Mouse (Mus musculus): Measurements from ENCODE around the gene Pex19. TPM values are rescaled to one million over a fixed set of nuclear protein-coding genes. Genes with fewer than 3 reads are reported as not detected.
A peak's percentile ranks its signal among the peaks of the same experiment; 100 is the strongest.

Pex19 gene
- 89.4 and 89.6 TPM in 2 replicates for polyA plus RNA-seq (2012; rRNA removed)

DNA sequence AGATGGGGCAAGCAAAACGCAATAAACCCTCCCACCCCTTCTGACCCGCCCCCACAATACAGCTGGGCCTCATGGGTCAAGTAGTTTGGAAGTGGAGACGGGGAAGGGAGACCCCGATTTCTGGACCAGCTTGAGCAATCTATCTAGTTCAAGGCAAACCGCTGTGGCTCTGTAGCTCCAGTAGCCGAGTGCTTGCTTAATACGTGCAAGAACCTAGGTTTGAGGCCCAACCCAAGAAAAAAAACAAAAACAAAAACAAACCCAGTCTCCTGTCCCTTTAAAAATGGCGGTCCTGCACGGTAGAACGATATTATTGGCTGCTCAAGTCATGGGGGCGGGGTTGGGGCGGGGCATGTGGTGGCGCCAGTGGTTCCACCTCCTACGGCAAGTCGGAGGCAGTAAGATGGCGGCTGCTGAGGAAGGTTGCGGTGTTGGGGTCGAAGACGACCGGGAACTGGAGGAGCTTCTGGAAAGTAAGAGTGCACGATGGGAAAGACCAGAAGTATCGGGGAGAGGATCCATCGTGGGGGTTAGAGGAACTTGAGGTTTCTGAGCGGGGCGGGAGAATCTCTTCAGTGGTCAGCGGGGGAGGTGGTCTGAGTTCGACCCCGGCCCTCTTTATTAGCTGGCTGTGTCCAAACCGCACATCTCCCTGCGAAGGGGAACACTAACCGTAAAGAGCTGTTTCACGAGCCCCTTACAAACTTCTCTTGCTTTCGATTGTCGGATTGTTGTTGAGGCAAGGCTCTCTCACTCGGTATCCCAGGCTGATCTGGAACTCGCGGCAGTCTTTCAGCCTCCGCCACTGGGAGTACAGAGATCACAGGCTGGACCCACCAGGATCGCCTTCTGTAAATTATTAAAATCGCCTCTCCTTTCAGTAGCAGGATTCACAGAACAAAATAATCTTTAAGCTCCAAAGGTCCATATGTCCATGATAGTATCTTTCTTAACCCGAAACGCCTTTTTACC, at the start of gene Pex19:
Pex19 (plus strand) TSS at position 380 of the 972 bp plus-strand sequence.
- peak; percentile 64 for DNase-seq (ENCODE audit: low spot score)

DNA sequence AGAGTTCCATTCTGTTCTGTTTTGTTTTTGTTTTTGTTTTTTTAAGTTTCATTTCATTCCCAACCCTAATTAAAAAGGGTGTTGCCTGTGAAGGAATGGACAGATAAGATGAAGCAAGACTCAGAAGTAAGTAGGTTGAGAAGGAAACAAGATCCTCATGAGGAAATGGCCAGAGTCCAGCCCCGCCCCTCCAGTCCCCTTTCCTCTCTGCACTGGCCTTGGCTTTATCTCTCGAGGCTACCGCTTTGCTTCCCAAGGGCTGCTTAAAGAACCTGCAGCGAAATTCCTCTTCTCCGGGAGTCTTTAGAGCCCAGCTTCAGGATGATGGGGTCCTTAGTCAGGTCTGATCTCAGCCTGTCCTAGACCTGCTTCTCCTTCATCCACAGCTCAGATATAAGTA, 48.6 kb upstream of the Pex19 start:
- no peak for DNase-seq (ENCODE audit: low spot score)

DNA sequence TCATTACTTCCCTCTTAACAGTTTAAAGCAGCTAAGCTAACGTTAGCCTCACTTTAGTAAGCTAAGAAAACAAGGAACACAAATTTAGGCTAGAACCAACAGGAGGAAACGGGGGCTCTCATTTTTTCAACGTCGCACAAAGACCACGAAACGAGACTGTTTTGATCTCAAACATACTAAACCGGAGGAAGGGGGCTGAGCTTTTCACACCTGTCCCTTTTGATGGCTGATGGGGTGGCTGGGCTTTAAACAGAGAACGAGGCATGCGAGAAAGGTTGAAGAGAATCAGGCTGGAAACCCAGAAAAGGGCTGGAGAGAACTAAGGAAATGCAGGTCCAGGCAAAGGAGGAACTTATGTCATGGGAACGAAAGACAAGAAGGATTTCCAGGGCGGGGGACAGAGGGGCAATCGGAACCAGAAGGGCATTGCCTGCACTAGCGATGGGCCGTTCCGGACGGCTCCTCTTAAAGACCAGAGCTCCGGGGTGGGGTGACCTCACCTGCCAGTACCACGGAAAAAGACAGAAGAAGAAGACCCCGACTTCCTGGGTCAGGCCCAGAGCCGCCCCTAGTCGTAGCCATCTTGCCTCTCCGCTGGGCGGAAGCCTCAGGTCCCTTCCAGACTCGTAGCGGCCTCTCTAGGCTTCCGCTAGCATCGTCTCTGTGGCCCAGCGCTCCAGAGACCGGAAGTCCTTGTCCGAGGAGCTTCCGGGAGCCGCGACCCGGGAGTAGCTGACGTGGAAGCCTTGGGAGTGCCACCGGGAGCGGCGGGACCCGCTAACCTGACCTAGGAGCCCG, 44.3 kb upstream of the Pex19 start, which contains the start of the genes Copa and Ncstn:
Copa (plus strand) TSS at position 429 of the 798 bp plus-strand sequence.
Ncstn (minus strand) TSS at position 695 of the 798 bp plus-strand sequence.
- DNase-seq (ENCODE audit: low spot score) = peak; percentile 87

DNA sequence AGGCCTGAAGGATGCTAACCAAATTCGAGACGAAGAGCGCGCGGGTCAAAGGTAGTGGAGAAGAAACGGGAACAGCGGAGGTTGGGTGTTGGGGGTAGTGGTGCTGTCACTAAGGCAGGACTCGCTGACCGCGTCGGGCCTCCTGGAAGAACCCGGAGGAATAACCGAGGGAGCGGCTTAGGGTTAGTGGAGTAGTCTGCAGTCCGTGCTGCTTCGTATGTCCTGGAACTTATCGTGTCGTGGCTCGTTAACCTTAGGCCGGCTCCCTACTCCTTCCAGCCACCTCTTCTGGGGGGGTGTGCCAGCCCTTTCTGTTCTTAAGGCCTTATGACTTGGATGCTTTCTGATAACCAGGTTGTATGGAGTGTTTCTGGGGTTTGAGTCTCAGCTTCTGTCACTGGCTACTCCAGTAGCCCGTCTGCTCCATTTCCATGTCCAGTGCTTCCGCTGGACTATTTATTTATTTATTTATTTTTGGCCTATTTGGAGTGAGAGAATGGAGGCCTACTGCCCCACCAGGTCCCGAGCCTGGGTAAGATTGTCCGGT, 43.6 kb upstream of the Pex19 start:
- no peak for DNase-seq (ENCODE audit: low spot score)

DNA sequence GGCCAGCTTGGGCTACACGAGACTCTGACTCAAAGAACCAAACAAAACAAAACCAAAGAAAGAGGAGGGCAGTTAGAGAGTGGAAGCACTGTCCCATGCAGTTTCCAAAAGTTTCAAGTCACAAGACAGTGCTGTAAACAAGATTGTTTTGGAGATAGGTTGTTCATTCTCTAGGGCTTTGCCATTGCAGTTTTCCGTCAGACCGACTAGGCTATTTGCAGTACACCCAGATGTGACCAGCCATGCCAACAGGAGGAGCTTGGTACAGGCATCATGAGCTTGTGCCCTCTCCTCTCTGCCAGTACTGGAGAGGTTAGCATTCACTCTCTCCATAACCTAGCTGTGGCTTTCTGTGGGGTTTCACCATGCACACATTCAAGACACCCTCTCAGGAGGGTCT, 33.0 kb upstream of the Pex19 start:
- no peak for DNase-seq (ENCODE audit: low spot score)

DNA sequence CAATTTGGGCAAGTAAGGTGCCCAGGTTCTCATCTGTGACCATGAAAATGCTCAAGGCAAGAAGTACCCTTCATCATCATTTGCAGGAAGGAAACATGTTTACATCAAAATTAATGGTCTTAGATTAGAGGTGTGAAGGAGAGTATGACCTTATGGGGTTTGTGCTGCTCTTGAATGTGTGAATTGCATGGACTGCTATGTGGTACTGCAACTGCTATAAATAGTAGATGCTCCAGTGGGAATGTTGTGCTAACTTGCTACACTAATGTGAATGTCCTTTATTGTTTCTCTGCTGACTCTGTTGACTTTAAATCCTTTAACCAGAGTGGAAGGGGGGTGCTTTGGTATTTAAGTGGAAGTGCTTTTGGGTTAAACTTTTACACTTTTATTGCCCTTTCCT, 32.3 kb upstream of the Pex19 start:
- DNase-seq (ENCODE audit: low spot score) = no peak

DNA sequence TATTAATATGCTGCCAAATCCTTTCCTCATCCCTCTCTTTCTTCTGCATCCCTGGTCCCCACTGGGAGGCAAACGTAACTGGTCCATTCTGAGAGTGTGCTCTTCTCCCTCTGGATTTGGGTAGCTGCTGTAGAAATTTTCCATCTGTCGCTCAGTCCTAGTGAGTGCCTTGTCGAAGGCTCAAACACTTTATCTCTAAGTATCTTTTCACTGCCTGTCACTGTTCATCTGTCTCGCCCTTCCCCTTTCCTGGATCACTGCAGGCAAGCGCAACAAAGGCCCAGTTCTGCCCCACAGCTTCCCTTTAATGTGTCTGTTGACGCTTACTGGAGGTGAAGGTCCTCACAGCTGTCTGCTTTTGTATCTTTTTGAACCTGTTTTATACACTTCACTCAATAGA, 31.4 kb upstream of the Pex19 start:
- DNase-seq (ENCODE audit: low spot score) = no peak

DNA sequence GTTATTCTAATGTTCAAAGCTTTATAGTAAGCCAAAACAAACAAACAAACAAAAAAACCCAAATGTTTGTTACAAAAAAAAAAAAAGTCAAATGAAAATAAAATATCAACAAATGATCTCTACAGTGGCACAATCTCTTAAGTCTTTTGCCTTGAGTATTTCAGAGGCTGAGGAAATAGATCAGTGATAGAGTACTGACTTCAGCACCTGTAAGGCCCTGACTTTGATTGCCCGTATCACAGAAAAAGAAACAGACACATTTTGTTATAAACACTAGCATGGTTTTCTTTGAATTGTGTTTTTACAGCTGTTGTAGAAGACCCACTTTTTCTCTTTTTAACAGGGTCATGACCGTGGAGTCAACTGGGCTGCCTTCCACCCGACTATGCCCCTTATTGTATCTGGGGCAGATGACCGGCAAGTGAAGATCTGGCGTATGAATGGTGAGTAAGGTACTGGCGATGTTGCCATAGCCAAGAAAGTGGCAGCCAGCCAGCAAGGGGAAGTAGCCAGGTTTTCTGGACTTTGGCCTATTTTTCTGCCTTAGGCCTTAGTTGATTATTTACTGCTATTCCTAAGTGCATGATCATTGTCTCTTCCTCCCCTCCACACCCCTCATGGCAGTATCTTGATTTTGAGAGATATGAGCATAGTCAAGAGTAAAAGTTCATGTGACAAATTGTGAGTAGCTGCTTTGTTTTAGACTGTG, 27.1 kb upstream of the Pex19 start:
- DNase-seq (ENCODE audit: low spot score) = no peak

DNA sequence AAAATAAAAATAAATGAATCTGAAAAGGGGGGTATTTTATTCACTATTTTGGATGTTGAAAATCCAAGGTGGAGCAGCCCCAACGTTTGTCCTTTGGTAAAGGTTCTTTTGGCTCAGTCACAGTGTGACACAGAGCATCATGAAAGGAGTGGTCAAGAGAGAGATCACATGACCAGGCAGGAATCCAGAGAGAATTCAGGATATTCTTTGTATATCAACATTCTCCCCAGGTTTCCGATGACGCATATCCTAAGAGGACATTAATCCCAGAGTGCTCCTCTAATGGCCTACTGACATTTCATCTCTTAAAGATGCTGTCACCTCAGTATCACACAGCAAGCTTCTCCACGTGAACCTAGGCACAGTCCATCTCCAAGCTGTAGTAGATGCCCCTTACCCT, 22.9 kb upstream of the Pex19 start:
- DNase-seq (ENCODE audit: low spot score) = no peak

DNA sequence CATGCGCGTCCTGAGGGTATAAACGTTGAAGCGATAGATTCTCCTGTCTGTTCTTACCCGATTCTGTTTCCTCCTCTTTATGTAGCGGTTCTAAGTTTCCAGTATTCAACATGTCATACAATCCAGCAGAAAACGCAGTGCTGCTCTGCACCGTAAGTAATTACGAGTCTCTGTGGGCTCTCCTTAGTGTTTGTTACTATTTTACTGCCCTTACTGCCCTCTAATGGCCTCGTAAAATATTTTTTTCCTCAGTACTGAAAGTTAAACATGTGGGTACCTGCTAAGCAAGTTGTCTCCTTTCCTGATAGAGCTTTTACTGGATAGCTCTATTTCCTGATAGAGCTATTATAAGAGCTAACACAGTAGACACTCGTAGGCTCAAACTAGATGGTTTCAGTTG, 21.5 kb upstream of the Pex19 start:
- no peak for DNase-seq (ENCODE audit: low spot score)

DNA sequence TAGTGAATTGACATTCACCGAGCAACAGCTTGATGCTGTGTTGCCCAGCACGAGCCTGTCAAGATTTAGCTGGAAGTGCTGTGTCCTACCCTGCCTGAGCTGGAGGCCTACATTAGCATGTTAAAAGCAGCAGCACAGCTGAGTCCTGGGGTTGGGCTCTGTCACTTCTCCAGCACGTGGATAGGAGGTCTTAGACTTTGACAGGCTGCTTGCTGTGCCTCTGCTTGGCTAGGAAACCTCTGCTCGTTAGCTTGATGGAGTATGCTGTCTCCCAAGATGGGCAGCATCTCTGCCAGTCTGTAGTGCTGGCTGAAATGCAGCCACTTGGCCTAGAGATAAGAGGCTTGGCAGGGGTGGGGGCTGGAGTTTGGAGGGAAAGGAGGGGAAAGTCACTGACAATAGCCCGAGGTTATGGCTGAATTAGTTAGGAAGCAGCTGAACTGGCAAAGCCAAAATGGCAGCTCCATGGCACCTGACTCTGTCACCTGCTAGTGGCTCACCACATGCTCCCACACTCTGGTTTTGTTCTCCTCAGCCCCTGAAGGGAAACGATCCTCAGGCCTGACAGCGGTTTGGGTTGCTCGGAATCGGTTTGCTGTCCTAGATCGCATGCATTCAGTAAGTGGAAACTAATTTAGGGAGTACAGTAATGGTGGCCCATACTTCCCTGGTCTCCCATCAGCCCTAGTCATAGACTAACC, 18.6 kb upstream of the Pex19 start:
- DNase-seq (ENCODE audit: low spot score) = no peak

DNA sequence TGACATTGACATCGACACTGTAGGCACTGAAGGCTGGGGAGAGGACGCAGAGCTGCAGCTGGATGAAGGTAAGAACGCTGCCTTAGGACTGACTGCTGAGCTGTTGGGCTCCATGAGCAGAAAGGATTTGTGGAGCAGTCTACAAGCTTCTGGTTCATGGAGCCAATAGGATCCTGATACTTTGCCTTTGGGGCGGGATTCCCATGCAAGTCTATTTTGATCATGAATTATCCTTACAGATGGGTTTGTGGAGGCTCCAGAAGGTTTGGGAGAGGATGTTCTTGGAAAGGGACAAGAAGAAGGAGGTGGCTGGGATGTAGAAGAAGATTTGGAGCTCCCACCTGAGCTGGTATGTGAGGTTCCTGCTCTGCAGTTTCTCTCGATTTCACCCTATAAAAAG, 9.6 kb upstream of the Pex19 start:
- DNase-seq (ENCODE audit: low spot score) = no peak

DNA sequence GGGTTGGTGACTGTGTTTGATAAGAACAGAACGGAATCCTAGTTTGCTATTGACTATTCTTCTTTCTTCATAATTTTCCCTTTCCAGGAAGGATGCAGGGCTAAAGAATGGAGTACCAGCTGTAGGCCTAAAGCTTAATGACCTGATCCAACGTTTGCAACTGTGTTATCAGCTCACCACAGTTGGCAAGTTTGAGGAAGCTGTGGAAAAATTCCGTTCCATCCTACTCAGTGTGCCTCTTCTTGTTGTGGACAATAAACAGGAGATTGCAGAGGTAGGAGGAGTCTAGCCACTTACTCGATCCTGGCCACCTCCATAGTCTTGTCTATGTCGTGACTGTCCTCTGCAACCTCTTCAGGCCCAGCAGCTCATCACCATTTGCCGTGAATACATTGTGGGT, 7.5 kb upstream of the Pex19 start:
- DNase-seq (ENCODE audit: low spot score) = no peak

DNA sequence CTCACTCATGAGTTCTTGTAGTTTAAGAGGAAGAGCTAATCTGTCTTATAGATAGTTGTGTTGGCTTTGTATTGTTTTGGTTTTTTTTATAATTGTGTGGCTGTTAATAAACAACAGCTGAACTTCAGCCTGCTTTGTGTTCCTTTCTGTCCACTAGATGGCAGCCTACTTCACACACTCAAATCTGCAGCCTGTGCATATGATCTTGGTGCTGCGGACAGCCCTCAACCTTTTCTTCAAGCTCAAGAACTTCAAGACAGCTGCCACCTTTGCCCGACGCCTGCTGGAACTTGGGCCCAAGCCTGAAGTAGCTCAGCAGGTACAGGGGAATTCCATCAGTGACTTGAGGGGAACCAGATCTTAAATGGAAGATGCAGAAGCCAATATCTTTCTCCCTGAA, 6.8 kb upstream of the Pex19 start:
- no peak for DNase-seq (ENCODE audit: low spot score)

DNA sequence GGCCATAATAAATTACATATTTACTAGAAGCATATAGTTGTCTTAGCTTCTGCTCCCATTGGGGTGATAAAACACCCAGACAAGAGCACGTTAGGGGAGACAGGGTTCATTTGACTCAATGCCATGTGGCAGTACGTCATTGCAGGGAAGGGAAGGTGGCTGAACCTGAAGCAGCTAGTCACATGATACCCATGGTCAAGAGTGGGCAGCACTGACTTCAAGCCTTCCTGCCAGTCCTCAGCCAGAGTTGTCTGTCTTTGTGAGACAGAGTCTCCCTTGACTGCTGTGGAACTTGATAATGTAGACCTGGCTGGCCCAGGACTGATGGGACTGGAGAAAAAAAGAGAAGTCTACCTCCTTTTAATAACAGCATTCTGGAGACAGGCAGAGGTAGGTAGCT, 3.9 kb upstream of the Pex19 start:
- DNase-seq (ENCODE audit: low spot score) = no peak

DNA sequence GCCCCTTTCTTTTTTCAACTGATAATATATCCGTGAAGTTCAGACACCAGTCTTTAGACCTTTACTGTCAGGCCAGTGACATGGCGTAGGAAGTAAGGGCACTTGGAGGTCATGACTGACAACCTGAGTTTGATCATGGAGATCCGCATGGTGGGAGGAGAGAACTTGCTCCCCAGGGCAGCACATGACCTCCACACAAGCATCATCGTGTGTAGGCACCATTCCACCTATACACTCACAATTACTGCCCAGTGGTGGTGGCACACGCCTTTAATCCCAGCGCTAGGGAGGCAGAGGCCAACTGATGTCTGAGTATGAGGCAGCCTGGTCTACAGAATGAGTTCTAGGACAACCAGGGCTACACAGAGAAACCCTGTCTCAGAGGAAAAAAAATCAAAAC, 2.0 kb upstream of the Pex19 start:
- DNase-seq (ENCODE audit: low spot score) = no peak

DNA sequence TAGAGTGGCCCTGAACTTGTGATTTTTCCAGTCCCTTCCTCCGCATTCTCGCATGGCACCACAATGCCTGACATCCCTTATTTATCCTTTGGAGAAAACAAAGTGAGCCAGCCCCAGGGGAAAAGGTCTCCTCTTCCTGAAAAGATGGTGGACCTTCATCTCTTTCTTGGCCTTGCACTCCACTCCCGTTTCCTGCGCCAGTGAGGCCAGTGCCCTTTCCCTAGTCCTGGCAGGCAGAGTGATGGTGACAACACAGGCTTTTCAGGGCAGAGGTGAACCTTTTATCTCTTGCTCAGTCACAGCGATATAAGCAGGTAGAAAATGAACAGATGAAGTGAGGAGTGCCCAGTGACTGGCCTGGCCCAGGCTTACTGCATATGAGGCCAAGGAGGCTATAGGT, 932 bp downstream of the Pex19 start:
- no peak for DNase-seq (ENCODE audit: low spot score)

DNA sequence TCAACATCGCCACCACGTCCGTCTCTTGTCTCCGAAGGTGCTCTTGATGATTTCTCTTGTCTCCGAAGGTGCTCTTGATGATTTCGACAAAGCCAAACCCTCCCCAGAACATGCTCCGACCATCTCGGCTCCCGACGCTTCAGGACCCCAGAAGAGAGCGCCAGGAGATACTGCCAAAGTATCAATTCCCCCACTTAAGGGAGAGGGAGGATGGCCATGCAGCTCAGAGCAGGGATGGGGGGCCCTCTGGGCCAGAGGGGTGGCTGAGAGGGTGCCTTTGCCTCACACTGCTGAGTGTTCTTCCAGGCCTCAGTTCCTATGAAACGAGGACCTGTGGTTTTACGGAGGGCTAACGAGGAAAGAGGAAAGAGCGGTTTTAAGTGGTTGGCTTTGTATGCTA, 2.0 kb downstream of the Pex19 start:
- DNase-seq (ENCODE audit: low spot score) = no peak

DNA sequence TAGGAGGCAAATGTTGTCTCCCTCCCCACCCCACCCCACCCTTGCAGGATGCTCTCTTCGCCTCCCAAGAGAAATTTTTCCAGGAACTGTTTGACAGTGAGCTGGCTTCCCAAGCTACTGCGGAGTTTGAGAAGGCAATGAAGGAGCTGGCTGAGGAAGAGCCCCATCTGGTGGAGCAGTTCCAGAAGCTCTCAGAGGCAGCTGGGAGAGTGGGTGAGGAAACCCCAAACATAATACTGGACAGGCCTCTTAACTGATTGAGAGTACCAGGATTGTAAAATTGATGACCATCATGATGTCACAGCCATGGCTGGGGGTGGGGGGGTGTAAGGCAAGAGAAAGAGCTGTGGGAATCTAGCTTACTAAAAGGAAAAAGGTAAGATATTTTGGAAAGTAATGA, 2.6 kb downstream of the Pex19 start:
- DNase-seq (ENCODE audit: low spot score) = no peak

DNA sequence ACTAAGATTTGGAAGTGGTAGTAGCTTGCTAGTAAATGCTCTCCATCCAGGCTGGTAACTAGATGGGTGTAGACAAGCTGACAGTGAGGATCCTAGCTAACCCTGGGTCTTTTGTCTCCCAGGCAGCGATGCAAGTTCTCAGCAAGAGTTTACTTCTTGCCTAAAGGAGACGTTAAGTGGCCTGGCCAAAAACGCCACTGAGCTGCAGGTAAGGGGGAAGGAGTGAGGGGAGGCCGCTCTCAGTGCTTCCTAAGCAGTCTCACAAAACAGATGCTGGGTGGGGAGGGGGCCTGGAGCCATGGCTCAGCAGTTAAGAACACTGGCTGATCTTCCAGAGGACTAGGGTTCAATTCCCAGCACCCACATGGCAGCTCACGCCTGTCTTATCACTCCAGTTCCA, 3.2 kb downstream of the Pex19 start:
- DNase-seq (ENCODE audit: low spot score) = no peak

DNA sequence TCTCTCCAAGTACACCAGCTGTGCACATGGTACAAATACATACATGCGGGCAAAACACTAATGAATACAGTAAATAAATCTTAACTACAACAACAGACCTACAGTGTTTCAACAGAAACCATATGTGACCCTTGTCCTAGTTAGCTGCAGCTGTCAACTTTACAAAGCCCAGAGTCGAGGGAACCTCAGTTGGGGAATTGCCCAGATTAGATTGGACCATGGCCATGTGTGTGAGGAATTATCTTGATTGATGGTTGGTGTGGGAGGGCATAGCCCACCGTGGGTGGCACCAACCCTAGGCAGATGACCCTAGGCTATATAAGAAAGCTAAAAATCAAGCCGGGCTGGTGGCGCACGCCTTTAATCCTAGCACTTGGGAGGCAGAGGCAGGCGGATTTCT, 5.8 kb downstream of the Pex19 start:
- no peak for DNase-seq (ENCODE audit: low spot score)
